Mouse (Mus musculus) cerebellum, postnatal 14 days (tissue): ENCODE data around the gene 2410004B18Rik.
"Not testable (repeated sequence)": the region's sequence is repeated elsewhere in the genome, so short reads cannot be mapped to it uniquely, and the experiment has no call there.

ENCODE experiments used
- DNase-seq, 2 experiments: peaks; one replicate each; pipeline ENCODE4 v3.0.0; 2021; ENCODE audit warnings: mixed read lengths in 2 of 2

Gene 2410004B18Rik

GRCm38 (mm10) chr3:145965583-145965982 is 27.8 kb downstream of the 2410004B18Rik start:
- not testable (repeated sequence) for DNase-seq

- no peak for DNase-seq
Measured at GRCm38 (mm10) chr3:145966806-145967205, 29.0 kb downstream of the 2410004B18Rik start.

GRCm38 (mm10) chr3:145969031-145969501 is 31.3 kb downstream of the 2410004B18Rik start:
- no peak for DNase-seq

GRCm38 (mm10) chr3:145971501-145971900 is 33.7 kb downstream of the 2410004B18Rik start:
- no peak for DNase-seq

GRCm38 (mm10) chr3:145974986-145975385 is 37.2 kb downstream of the 2410004B18Rik start:
- no peak for DNase-seq

- DNase-seq = no peak
Measured at GRCm38 (mm10) chr3:145985333-145985925, 47.6 kb downstream of the 2410004B18Rik start.

GRCm38 (mm10) chr3:145986317-145987001 is 48.6 kb downstream of the 2410004B18Rik start:
- DNase-seq = no peak

- DNase-seq = peak; percentile 58 to 64
Measured at GRCm38 (mm10) chr3:145987268-145987969, 49.6 kb downstream of the 2410004B18Rik start, which contains the start of gene Syde2. Gene Syde2 (plus strand): TSS chr3:145987870.

GRCm38 (mm10) chr3:145987970-145988683 is 50.3 kb downstream of the 2410004B18Rik start:
- peak; percentile 36 to 39 for DNase-seq

- DNase-seq = no peak
Measured at GRCm38 (mm10) chr3:145988684-145989575, 51.1 kb downstream of the 2410004B18Rik start.

- no peak for DNase-seq
Measured at GRCm38 (mm10) chr3:145989576-145990081, 51.8 kb downstream of the 2410004B18Rik start.

GRCm38 (mm10) chr3:145991130-145991529 is 53.3 kb downstream of the 2410004B18Rik start:
- DNase-seq = no peak

- DNase-seq = no peak
Measured at GRCm38 (mm10) chr3:145991976-145992730, 54.3 kb downstream of the 2410004B18Rik start.

- peak in 1 of 2 experiments; percentile 22 for DNase-seq
Measured at GRCm38 (mm10) chr3:145992796-145993195, 55.0 kb downstream of the 2410004B18Rik start.

GRCm38 (mm10) chr3:145993481-145994201 is 55.8 kb downstream of the 2410004B18Rik start:
- DNase-seq = no peak
